Mouse (Mus musculus) MEL (cell line): ENCODE measurements at regions not wholly inside any gene's neighbourhood (a gene's known extent, or its start where the extent isn't known, plus 50 kb on each side); places are given as distances from the start of the nearest gene placed in this dataset.

ENCODE experiments used
- EP300 ChIP-seq, 2 experiments: IDR thresholded peaks; 2 replicates each; pipeline ENCODE4 v1.6.1; 2011; ENCODE audit warnings: improper control_type of control experiment in 2 of 2, low read length in 2 of 2, low read depth in 1 of 2, mild to moderate bottlenecking in 1 of 2
- MEF2A ChIP-seq: IDR thresholded peaks from 2 replicates; pipeline ENCODE4 v1.6.1; 2014; ENCODE audit warnings: low read depth, mild to moderate bottlenecking, inconsistent platforms, low read length, improper control_type of control experiment; ENCODE audit not compliant: poor library complexity, insufficient replicate concordance, severe bottlenecking; ENCODE audit errors: extremely low read depth
- RCOR1 ChIP-seq: IDR thresholded peaks from 2 replicates; pipeline ENCODE4 v1.6.1; 2012; ENCODE audit warnings: low read depth, mild to moderate bottlenecking, inconsistent platforms, low read length, improper control_type of control experiment

DNA sequence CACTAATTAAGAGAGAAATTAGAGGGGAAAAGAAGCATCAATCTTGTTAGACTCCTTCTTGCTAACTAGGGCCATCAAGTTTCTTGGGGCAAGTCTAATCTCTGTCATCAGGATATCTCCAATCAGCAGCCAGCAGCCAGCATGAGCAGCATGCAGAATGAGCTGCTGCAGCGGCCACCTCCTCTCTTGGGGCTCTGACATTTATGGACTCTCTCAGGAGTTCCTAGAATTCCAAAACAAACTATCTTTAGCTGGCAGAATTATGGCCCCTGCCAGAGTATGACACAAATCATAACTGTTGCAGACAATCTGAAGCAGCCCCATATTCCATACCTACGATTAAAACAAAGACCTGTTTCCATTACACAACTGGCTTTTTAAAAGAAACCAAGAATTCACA is 56.0 kb upstream of the Tfap2a start:
- TF ChIP-seq EP300 (IDR thresholded peaks at IDR 0.05; ENCODE audit: low read depth in 1 of 2, low read length in 2 of 2) = no peak
- TF ChIP-seq RCOR1 = no peak
- TF ChIP-seq MEF2A = no peak
